Mouse (Mus musculus) neural tube, embryonic 12.5 days (tissue): Measurements from ENCODE around the gene Otop2. TPM values are rescaled to one million over a fixed set of nuclear protein-coding genes. Genes with fewer than 3 reads are reported as not detected.
A peak's percentile ranks its signal among the peaks of the same experiment; 100 is the strongest.

Experiments
- ATAC-seq: fragments of 200-750 bp; cut with Nextera tagmentation; 2 replicates; pipeline ENCODE4 v1.8.0; 2017; ENCODE audit warnings: low read depth, mild to moderate bottlenecking, moderate TSS enrichment, moderate library complexity; ENCODE audit not compliant: low FRiP score
- H3K27ac ChIP-seq: fragments of 300-500 bp; sonication (generic); 2 replicates; pipeline ENCODE4 v1.5.1; 2016
- H3K27me3 ChIP-seq: fragments of 300-500 bp; sonication (generic); replicated peaks from 2 replicates; pipeline ENCODE4 v1.6.1; 2016; ENCODE audit warnings: mild to moderate bottlenecking
- H3K36me3 ChIP-seq: fragments of 300-500 bp; sonication (generic); 2 replicates; pipeline ENCODE4 v1.6.1; 2016; ENCODE audit warnings: mild to moderate bottlenecking
- H3K4me1 ChIP-seq: fragments of 300-500 bp; sonication (generic); 2 replicates; pipeline ENCODE4 v1.6.1; 2016
- H3K4me2 ChIP-seq: fragments of 300-500 bp; sonication (generic); replicated peaks from 2 replicates; pipeline ENCODE4 v1.6.1; 2016; ENCODE audit warnings: mild to moderate bottlenecking
- H3K4me3 ChIP-seq: fragments of 300-500 bp; sonication (generic); 2 replicates; pipeline ENCODE4 v1.5.1; 2016
- H3K9ac ChIP-seq: fragments of 300-500 bp; sonication (generic); 2 replicates; pipeline ENCODE4 v1.6.1; 2016; ENCODE audit warnings: mild to moderate bottlenecking
- H3K9me3 ChIP-seq: fragments of 300-500 bp; sonication (generic); 2 replicates; pipeline ENCODE4 v1.6.1; 2016; ENCODE audit warnings: mild to moderate bottlenecking
- WGBS: fragments of 180-500 bp; shearing (Covaris S2); methylation state at CpG from one replicate; pipeline ENCODE4 v1.1.7; 2016; 5-methylcytosine and 5-hydroxymethylcytosine counted together
- polyA plus RNA-seq: library from polyadenylated mRNA; unstranded; fragments of >200 nt; fragmentation: Nextera tagmentation; extraction: Ambion mirVana; gene quantifications from 2 replicates; pipeline ENCODE4 v1.2.1, GENCODE M21; 2016

Gene Otop2
- polyA plus RNA-seq, 1 experiment from 2014 or later, result not detected

GRCm38 (mm10) chr11:115314249-115314648 lies 7.3 kb downstream of the Otop2 start:
- Histone ChIP-seq H3K27ac (no peak overlapping the region), H3K4me3 (no peak overlapping the region), H3K4me1 (0 out of 2 replicates have a peak, but pooled peaks cover 8% of the 10 kb centered on the region), H3K4me2 (no peak overlapping the region), H3K36me3 (no peaks in the 10 kb centered on the region), H3K9me3 (no peaks in the 10 kb centered on the region), H3K27me3 (peaks cover 64% of the 10 kb centered on the region), H3K9ac (no peak overlapping the region)
- no peak for ATAC-seq
- 51% methylated on average over 2 of the region's 2 CpGs for WGBS

GRCm38 (mm10) chr11:115317204-115317603 lies 10.2 kb downstream of the Otop2 start:
- Histone ChIP-seq H3K27me3 (peaks cover 94% of the 10 kb centered on the region), H3K4me1 (peaks cover 25% of the 10 kb centered on the region), H3K27ac (no peak overlapping the region), H3K36me3 (no peaks in the 10 kb centered on the region), H3K4me3 (no peak overlapping the region), H3K4me2 (no peak overlapping the region), H3K9ac (no peak overlapping the region), H3K9me3 (no peaks in the 10 kb centered on the region)
- ATAC-seq, result no peak
- WGBS, result 62% methylated on average over 7 of the region's 7 CpGs

- Histone ChIP-seq H3K9ac (no peak overlapping the region), H3K9me3 (no peaks in the 10 kb centered on the region), H3K4me3 (0 out of 2 replicates have a peak overlapping the region, but pooled peaks have one; percentile 3), H3K36me3 (no peaks in the 10 kb centered on the region), H3K4me2 (peak overlapping the region; percentile 30), H3K27ac (no peak overlapping the region), H3K4me1 (peaks cover 34% of the 10 kb centered on the region), H3K27me3 (peaks cover 100% of the 10 kb centered on the region)
- 5% methylated on average over 63 of the region's 63 CpGs for WGBS
- ATAC-seq, result no peak
These were observed 11.5 kb downstream of the Otop2 start for GRCm38 (mm10) chr11:115318245-115319027.

- H3K27me3 ChIP-seq, result peaks cover 100% of the 10 kb centered on the region
- no peaks in the 10 kb centered on the region for H3K9me3 ChIP-seq
- WGBS, result 4% methylated on average over 18 of the region's 18 CpGs
- peak overlapping the region; percentile 18; the same call in 1 of the 2 replicates for H3K4me2 ChIP-seq
- no peak overlapping the region for H3K9ac ChIP-seq
- ATAC-seq, result 0 out of 2 replicates have a peak, but pooled peaks have one; percentile 27
- no peaks in the 10 kb centered on the region for H3K36me3 ChIP-seq
- H3K4me3 ChIP-seq, result no peak overlapping the region
- H3K27ac ChIP-seq, result no peak overlapping the region
- H3K4me1 ChIP-seq, result peaks cover 36% of the 10 kb centered on the region
These were observed 12.9 kb downstream of the Otop2 start for GRCm38 (mm10) chr11:115319704-115320383.

- H3K9me3 ChIP-seq, result no peaks in the 10 kb centered on the region
- H3K36me3 ChIP-seq, result no peaks in the 10 kb centered on the region
- H3K9ac ChIP-seq, result no peak within 1 kb of the TSS
- 3% methylated on average over 35 of the region's 35 CpGs for WGBS
- 0 out of 2 replicates have a peak, but pooled peaks have one; percentile 55 for ATAC-seq
- peaks cover 87% of the 10 kb centered on the region for H3K27me3 ChIP-seq
- H3K4me2 ChIP-seq, result peak within 1 kb of the TSS; percentile 35
- H3K4me1 ChIP-seq, result peaks cover 36% of the 10 kb centered on the region
- H3K27ac ChIP-seq, result no peak within 1 kb of the TSS
- H3K4me3 ChIP-seq, result no peak within 1 kb of the TSS
These were observed 15.1 kb downstream of the Otop2 start, which contains the start of gene Ush1g for GRCm38 (mm10) chr11:115321906-115322693. TSS of gene Ush1g (minus strand) at chr11:115322041.

- peaks cover 75% of the 10 kb centered on the region for H3K27me3 ChIP-seq
- 17% methylated on average over 32 of the region's 32 CpGs for WGBS
- H3K36me3 ChIP-seq, result no peaks in the 10 kb centered on the region
- ATAC-seq, result no peak
- H3K4me2 ChIP-seq, result no peak overlapping the region
- no peak overlapping the region for H3K9ac ChIP-seq
- H3K4me1 ChIP-seq, result peaks cover 31% of the 10 kb centered on the region
- no peak overlapping the region for H3K4me3 ChIP-seq
- H3K9me3 ChIP-seq, result no peaks in the 10 kb centered on the region
- H3K27ac ChIP-seq, result no peak overlapping the region
These were observed 16.4 kb downstream of the Otop2 start for GRCm38 (mm10) chr11:115323354-115323753.

- peaks cover 47% of the 10 kb centered on the region for H3K27me3 ChIP-seq
- ATAC-seq, result no peak
- no peak overlapping the region for H3K4me3 ChIP-seq
- H3K36me3 ChIP-seq, result no peaks in the 10 kb centered on the region
- no peak overlapping the region for H3K9ac ChIP-seq
- 63% methylated on average over 7 of the region's 7 CpGs for WGBS
- peaks cover 15% of the 10 kb centered on the region; the same call in 1 of the 2 replicates for H3K4me1 ChIP-seq
- H3K4me2 ChIP-seq, result no peak overlapping the region
- no peak overlapping the region for H3K27ac ChIP-seq
- H3K9me3 ChIP-seq, result no peaks in the 10 kb centered on the region
These were observed 19.8 kb downstream of the Otop2 start for GRCm38 (mm10) chr11:115326730-115327129.

GRCm38 (mm10) chr11:115329339-115329738 lies 22.4 kb downstream of the Otop2 start:
- Histone ChIP-seq H3K4me2 (no peak overlapping the region), H3K9me3 (no peaks in the 10 kb centered on the region), H3K4me1 (peaks cover 2% of the 10 kb centered on the region), H3K36me3 (no peaks in the 10 kb centered on the region), H3K4me3 (no peak overlapping the region), H3K9ac (no peak overlapping the region), H3K27me3 (peaks cover 23% of the 10 kb centered on the region), H3K27ac (no peak overlapping the region)
- ATAC-seq, result no peak
- 75% methylated on average over 15 of the region's 15 CpGs for WGBS

- 3% methylated on average over 29 of the region's 29 CpGs for WGBS
- Histone ChIP-seq H3K27me3 (peaks cover 43% of the 10 kb centered on the region), H3K4me3 (peak within 1 kb of the TSS; percentile 19; the same call in 1 of the 2 replicates), H3K4me1 (peaks cover 7% of the 10 kb centered on the region), H3K9ac (no peak within 1 kb of the TSS; the same call in 1 of the 2 replicates), H3K36me3 (no peaks in the 10 kb centered on the region), H3K27ac (no peak within 1 kb of the TSS), H3K9me3 (no peaks in the 10 kb centered on the region), H3K4me2 (peak within 1 kb of the TSS; percentile 58)
- peak; percentile 44 for ATAC-seq
These were observed 27.6 kb downstream of the Otop2 start, which contains the start of gene Otop3 for GRCm38 (mm10) chr11:115334531-115334930. TSS of gene Otop3 (plus strand) at chr11:115334731.

- Histone ChIP-seq H3K4me1 (peaks cover 7% of the 10 kb centered on the region), H3K27ac (no peak overlapping the region), H3K27me3 (peaks cover 43% of the 10 kb centered on the region), H3K9ac (no peak overlapping the region), H3K4me3 (no peak overlapping the region), H3K4me2 (peak overlapping the region; percentile 58; the same call in 1 of the 2 replicates), H3K36me3 (no peaks in the 10 kb centered on the region), H3K9me3 (no peaks in the 10 kb centered on the region)
- ATAC-seq, result no peak
- WGBS, result 64% methylated on average over 12 of the region's 12 CpGs
These were observed 28.3 kb downstream of the Otop2 start for GRCm38 (mm10) chr11:115335223-115335622.

GRCm38 (mm10) chr11:115336115-115336514 lies 29.2 kb downstream of the Otop2 start:
- H3K4me3 ChIP-seq, result no peak overlapping the region
- no peak overlapping the region for H3K9ac ChIP-seq
- peaks cover 48% of the 10 kb centered on the region for H3K27me3 ChIP-seq
- 22% methylated on average over 6 of the region's 6 CpGs for WGBS
- no peak overlapping the region for H3K4me2 ChIP-seq
- no peak for ATAC-seq
- H3K4me1 ChIP-seq, result peaks cover 7% of the 10 kb centered on the region
- H3K9me3 ChIP-seq, result no peaks in the 10 kb centered on the region
- H3K36me3 ChIP-seq, result no peaks in the 10 kb centered on the region
- H3K27ac ChIP-seq, result no peak overlapping the region
